Mouse (Mus musculus) thymus, adult 2 months (tissue): ENCODE measurements around the gene Adat3.

Experiments
- CTCF ChIP-seq: fragments of 200-500 bp; IDR thresholded peaks from 2 replicates; pipeline ENCODE4 v1.5.1; 2012; ENCODE audit warnings: mild to moderate bottlenecking, control low read depth, low read length, moderate library complexity, borderline replicate concordance; ENCODE audit not compliant: control insufficient read depth, poor library complexity, insufficient read depth; ENCODE audit errors: extremely low read depth
- POLR2A ChIP-seq: fragments of 200-500 bp; IDR thresholded peaks from 2 replicates; pipeline ENCODE4 v1.6.1; 2012; ENCODE audit warnings: mild to moderate bottlenecking, low read length, control low read depth, moderate library complexity; ENCODE audit not compliant: control insufficient read depth, poor library complexity, insufficient read depth; ENCODE audit errors: extremely low read depth

DNA sequence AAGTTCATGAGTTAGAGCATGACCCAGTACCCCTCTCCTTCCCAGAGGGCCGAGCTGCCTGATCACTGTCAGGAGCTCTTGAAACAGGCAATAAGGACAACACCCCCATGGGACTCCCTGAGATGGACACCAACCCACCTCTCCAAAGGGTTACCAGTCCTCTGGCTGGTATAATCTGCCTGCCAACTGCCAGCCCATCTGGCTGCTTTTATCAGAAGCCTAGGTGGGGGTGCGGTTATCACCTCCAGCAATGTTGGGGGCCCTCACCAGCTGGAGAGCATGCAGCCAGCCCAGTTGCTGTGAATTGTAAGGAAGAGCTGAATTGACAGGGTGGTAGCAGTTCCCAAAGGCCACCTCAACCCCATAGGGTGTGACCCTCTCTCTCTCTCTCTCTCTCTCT lies 30.2 kb upstream of the Adat3 start:
- TF ChIP-seq CTCF (no peak), POLR2A (no peak)
